Mouse (Mus musculus) layer of hippocampus, adult 9-10 months (tissue): ENCODE data around the gene Nt5m.

Experiments
- DNase-seq: peaks from one replicate; pipeline ENCODE4 v3.0.0; 2022; ENCODE audit warnings: low spot score

Nt5m gene

GRCm38 (mm10) chr11:59839459-59840126 is 346 bp downstream of the Nt5m start, which contains the start of gene Cops3:
Cops3 (minus strand) TSS chr11:59839838.
- DNase-seq, result peak; percentile 89

GRCm38 (mm10) chr11:59846311-59846710 is 7.1 kb downstream of the Nt5m start:
- no peak for DNase-seq

- no peak for DNase-seq
Observed at GRCm38 (mm10) chr11:59847131-59847530, 7.9 kb downstream of the Nt5m start.

GRCm38 (mm10) chr11:59847891-59848884 is 8.9 kb downstream of the Nt5m start:
- no peak for DNase-seq

- no peak for DNase-seq
Observed at GRCm38 (mm10) chr11:59852865-59853264, 13.6 kb downstream of the Nt5m start.

GRCm38 (mm10) chr11:59860467-59860866 is 21.2 kb downstream of the Nt5m start:
- DNase-seq, result no peak

- no peak for DNase-seq
Observed at GRCm38 (mm10) chr11:59864316-59864715, 25.1 kb downstream of the Nt5m start.

- DNase-seq, result no peak
Observed at GRCm38 (mm10) chr11:59872124-59872523, 32.9 kb downstream of the Nt5m start.

GRCm38 (mm10) chr11:59880031-59880430 is 40.8 kb downstream of the Nt5m start:
- peak; percentile 58 for DNase-seq

GRCm38 (mm10) chr11:59885217-59885986 is 46.2 kb downstream of the Nt5m start:
- no peak for DNase-seq

GRCm38 (mm10) chr11:59886952-59887351 is 47.7 kb downstream of the Nt5m start:
- no peak for DNase-seq

GRCm38 (mm10) chr11:59888151-59888550 is 48.9 kb downstream of the Nt5m start:
- no peak for DNase-seq

- no peak for DNase-seq
Observed at GRCm38 (mm10) chr11:59891854-59892253, 52.6 kb downstream of the Nt5m start.

- DNase-seq, result no peak
Observed at GRCm38 (mm10) chr11:59893153-59893788, 54.0 kb downstream of the Nt5m start.

- DNase-seq, result no peak
Observed at GRCm38 (mm10) chr11:59894916-59895315, 55.7 kb downstream of the Nt5m start.

- DNase-seq, result no peak
Observed at GRCm38 (mm10) chr11:59895316-59895715, 56.1 kb downstream of the Nt5m start.

- DNase-seq, result no peak
Observed at GRCm38 (mm10) chr11:59897981-59898599, 58.8 kb downstream of the Nt5m start.

- DNase-seq, result no peak
Observed at GRCm38 (mm10) chr11:59899711-59900685, 60.8 kb downstream of the Nt5m start.

GRCm38 (mm10) chr11:59900995-59901394 is 61.7 kb downstream of the Nt5m start:
- DNase-seq, result no peak
